Comparison of ENCODE assay signal across 9 mouse cellular contexts in the genomic region with DNA sequence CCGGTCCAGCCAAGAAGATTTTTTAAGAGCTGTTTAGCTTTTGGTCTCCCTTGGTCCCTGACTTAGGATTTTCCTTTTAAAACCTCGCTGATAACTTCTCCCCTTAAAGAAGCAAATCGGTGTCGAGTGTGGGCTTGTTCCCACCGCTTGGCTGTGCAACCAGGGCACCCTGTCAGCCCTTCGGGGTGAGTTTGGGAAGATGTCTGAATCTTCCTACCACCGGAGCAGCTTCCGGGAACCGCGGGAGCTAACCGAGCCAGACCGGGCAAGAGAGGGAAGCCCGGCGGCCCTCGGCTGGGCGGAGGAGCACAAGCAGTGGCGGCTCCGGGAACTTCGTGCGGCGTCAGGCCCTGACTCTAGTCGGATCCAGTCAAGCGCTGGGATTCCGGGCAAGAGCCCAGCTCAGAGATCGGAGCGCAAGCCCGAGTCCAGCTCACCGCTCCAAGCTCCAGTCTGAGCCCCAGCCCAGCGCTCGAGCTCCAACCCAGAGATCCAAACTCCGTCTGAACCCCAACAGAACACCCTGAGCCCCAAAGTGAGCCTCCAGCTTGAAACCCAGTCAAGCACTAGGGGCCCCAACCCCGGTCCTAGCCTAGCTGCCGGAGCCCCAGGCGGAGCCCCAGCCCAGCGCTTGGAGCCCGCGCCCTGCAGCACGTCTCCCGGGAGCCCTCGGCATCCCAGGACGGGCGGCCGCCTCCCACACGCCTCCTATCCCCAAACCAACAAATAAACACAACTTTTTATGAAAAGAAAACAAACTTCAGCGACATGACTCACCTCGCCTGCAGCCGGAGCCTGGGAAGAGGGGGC. TPM values are rescaled to one million over a fixed set of nuclear protein-coding genes. Genes with fewer than 3 reads are reported as not detected.
A peak's percentile ranks its signal among the peaks of the same experiment; 100 is the strongest.
DNase-seq lines count a peak whose midpoint lies in the region; ATAC-seq and TF ChIP-seq lines count a peak whose summit lies in the region.
"Had no signal": no experiment of that assay in that cellular context is flagged by ENCODE, and none has a peak within 500 bp of the region (broad histone marks: within the 10 kb centered on the region; RNA-seq: fewer than 3 reads in every experiment).

No protein-coding gene starts in this region.

- peak overlapping the region; percentile 91 for H3K4me2 ChIP-seq in intestine, embryonic 15.5 days (replicated peaks)
- H3K4me2 ChIP-seq in limb, embryonic 11.5 days (ENCODE audit: low read depth, severe bottlenecking): peak overlapping the region; percentile 54
- peak overlapping the region; percentile 63 for H3K4me2 ChIP-seq in midbrain, embryonic 11.5 days
- H3K4me2 ChIP-seq in stomach, embryonic 14.5 days (replicated peaks; ENCODE audit: low read depth, low read length): peak overlapping the region; percentile 66

- H3K4me3 ChIP-seq in testis, adult 2 months (ENCODE audit: control insufficient read depth, low read depth, low read length): peak overlapping the region; percentile 66
- peak overlapping the region; percentile 79 for H3K4me3 ChIP-seq in intestine, embryonic 15.5 days (replicated peaks)
- H3K4me3 ChIP-seq in limb, embryonic 11.5 days (ENCODE audit: low read depth, low read length): peak overlapping the region; percentile 98
- H3K4me3 ChIP-seq in midbrain, embryonic 11.5 days (ENCODE audit: low read depth, low read length): peak overlapping the region; percentile 80
- H3K4me3 ChIP-seq in stomach, embryonic 14.5 days (ENCODE audit: low read depth, low read length): peak overlapping the region; percentile 87

- H3K27me3 ChIP-seq in testis, adult 2 months (ENCODE audit: control insufficient read depth, insufficient read depth, low read length): peaks cover 5% of the 10 kb centered on the region
- no peaks in the 10 kb centered on the region for H3K27me3 ChIP-seq in intestine, embryonic 15.5 days (replicated peaks)
- no peaks in the 10 kb centered on the region for H3K27me3 ChIP-seq in limb, embryonic 11.5 days (ENCODE audit: control insufficient read depth, insufficient read depth, low read length)
- H3K27me3 ChIP-seq in midbrain, embryonic 11.5 days (ENCODE audit: control insufficient read depth, insufficient read depth, low read length): no peaks in the 10 kb centered on the region
- no peaks in the 10 kb centered on the region for H3K27me3 ChIP-seq in stomach, embryonic 14.5 days (ENCODE audit: control insufficient read depth, insufficient read depth, low read length)

- no peak for TF ChIP-seq POLR2A in testis, adult 2 months (IDR thresholded peaks at IDR 0.05; ENCODE audit: control insufficient read depth, low read depth, low read length)

- peak overlapping the region; percentile 90 for H3K9ac ChIP-seq in intestine, embryonic 15.5 days
- peak overlapping the region; percentile 99 for H3K9ac ChIP-seq in limb, embryonic 11.5 days (ENCODE audit: low read length)
- peak overlapping the region; percentile 96 for H3K9ac ChIP-seq in midbrain, embryonic 11.5 days (ENCODE audit: low read length)
- H3K9ac ChIP-seq in stomach, embryonic 14.5 days (replicated peaks; ENCODE audit: low read depth, low read length): peak overlapping the region; percentile 98

- no peak for TF ChIP-seq CTCF in testis, adult 2 months (IDR thresholded peaks at IDR 0.05; ENCODE audit: control insufficient read depth, insufficient read depth, insufficient replicate concordance, low read depth, low read length)

- H3K4me1 ChIP-seq in testis, adult 2 months (ENCODE audit: control insufficient read depth, insufficient read depth, low read length): peaks cover 13% of the 10 kb centered on the region
- H3K4me1 ChIP-seq in intestine, embryonic 15.5 days (replicated peaks): 0 out of 2 replicates have a peak, but pooled peaks cover 2% of the 10 kb centered on the region
- peaks cover 11% of the 10 kb centered on the region for H3K4me1 ChIP-seq in limb, embryonic 11.5 days (ENCODE audit: control insufficient read depth, insufficient read depth, low read length)
- H3K4me1 ChIP-seq in midbrain, embryonic 11.5 days (ENCODE audit: control insufficient read depth, insufficient read depth, low read length): peaks cover 35% of the 10 kb centered on the region
- H3K4me1 ChIP-seq in stomach, embryonic 14.5 days (ENCODE audit: control insufficient read depth, insufficient read depth, low read length): peaks cover 12% of the 10 kb centered on the region; the same call in 1 of the 2 replicates

- ATAC-seq in intestine, embryonic 15.5 days: peak; percentile 92
- peak; percentile 67 for ATAC-seq in limb, embryonic 11.5 days (ENCODE audit: insufficient number of reproducible peaks, low FRiP score, low TSS enrichment, low read depth)
- peak; percentile 76 for ATAC-seq in midbrain, embryonic 11.5 days (ENCODE audit: low FRiP score)
- ATAC-seq in stomach, embryonic 14.5 days (ENCODE audit: insufficient number of reproducible peaks, insufficient read depth, low FRiP score, low read depth): peak; percentile 86

- no peaks in the 10 kb centered on the region for H3K36me3 ChIP-seq in testis, adult 2 months (ENCODE audit: control insufficient read depth, insufficient read depth, low read length)
- no peaks in the 10 kb centered on the region for H3K36me3 ChIP-seq in intestine, embryonic 15.5 days
- no peaks in the 10 kb centered on the region for H3K36me3 ChIP-seq in limb, embryonic 11.5 days (ENCODE audit: control insufficient read depth, insufficient read depth, low read length)
- H3K36me3 ChIP-seq in midbrain, embryonic 11.5 days (ENCODE audit: control insufficient read depth, insufficient read depth, low read length): peaks cover 2% of the 10 kb centered on the region; the same call in 1 of the 2 replicates
- H3K36me3 ChIP-seq in stomach, embryonic 14.5 days (ENCODE audit: control insufficient read depth, insufficient read depth, low read length): no peaks in the 10 kb centered on the region
- H3K36me3 ChIP-seq: G1E had no signal

- H3K9me3 ChIP-seq in intestine, embryonic 15.5 days: no peaks in the 10 kb centered on the region
- H3K9me3 ChIP-seq in limb, embryonic 11.5 days (ENCODE audit: control insufficient read depth, low read length): no peaks in the 10 kb centered on the region
- no peaks in the 10 kb centered on the region for H3K9me3 ChIP-seq in midbrain, embryonic 11.5 days (ENCODE audit: control insufficient read depth, low read length)
- H3K9me3 ChIP-seq in stomach, embryonic 14.5 days (ENCODE audit: control insufficient read depth, low read depth, low read length): no peaks in the 10 kb centered on the region
- H3K9me3 ChIP-seq: G1E had no signal

- DNase-seq in testis, postnatal 14 days (ENCODE audit: low spot score): no peak
- DNase-seq in embryo, embryonic 10 days (ENCODE audit: low spot score): peak; percentile 75
- peak; percentile 72 to 86 for DNase-seq in gastrocnemius, postnatal 4 days (ENCODE audit: low spot score in 2 of 2)
- DNase-seq in limb, embryonic 11.5 days (ENCODE audit: low spot score): peak; percentile 74
- peak; percentile 97 for DNase-seq in midbrain, embryonic 11.5 days (ENCODE audit: low spot score, missing footprints)

- peak overlapping the region; percentile 63 for H3K27ac ChIP-seq in testis, adult 2 months (ENCODE audit: control insufficient read depth, insufficient read depth, low read depth, low read length)
- H3K27ac ChIP-seq in intestine, embryonic 15.5 days: peak overlapping the region; percentile 91
- H3K27ac ChIP-seq in limb, embryonic 11.5 days (replicated peaks; ENCODE audit: low read depth, low read length): peak overlapping the region; percentile 95
- H3K27ac ChIP-seq in midbrain, embryonic 11.5 days (ENCODE audit: low read depth, low read length): peak overlapping the region; percentile 91
- peak overlapping the region; percentile 91 for H3K27ac ChIP-seq in stomach, embryonic 14.5 days (ENCODE audit: low read length)

- under 1% methylated on average over 47 of the region's 47 CpGs for WGBS in intestine, embryonic 15.5 days
- WGBS in limb, embryonic 11.5 days: under 1% methylated on average over 47 of the region's 47 CpGs
- WGBS in midbrain, embryonic 11.5 days: under 1% methylated on average over 47 of the region's 47 CpGs
- under 1% methylated on average over 47 of the region's 47 CpGs for WGBS in stomach, embryonic 14.5 days

RNA-seq across cellular contexts. Expression of a gene that starts 0.8 kb away (rescaled TPM):
- polyA plus RNA-seq in testis, adult 2 months (2012; rRNA removed): 2.7 and 3.3 TPM in 2 replicates
- 10 to 100 TPM; 26.2 to 30.3 TPM for total RNA-seq in gastrocnemius, postnatal 4 days (2021)
- 9.8 and 10.3 TPM in 2 replicates for polyA plus RNA-seq in intestine, embryonic 15.5 days (2015; fragmentation: Nextera tagmentation; extraction: Ambion mirVana)
- 39.3 and 41.9 TPM in 2 replicates for polyA plus RNA-seq in limb, embryonic 11.5 days (2014; fragmentation: Nextera tagmentation; extraction: Ambion mirVana)
- polyA plus RNA-seq in midbrain, embryonic 11.5 days (2014; fragmentation: Nextera tagmentation; extraction: Ambion mirVana): 37.8 and 44.7 TPM in 2 replicates
- 19.5 and 20.2 TPM in 2 replicates for polyA plus RNA-seq in stomach, embryonic 14.5 days (2014; fragmentation: Nextera tagmentation; extraction: Ambion mirVana)
- total RNA-seq: G1E had no signal
- polyA plus RNA-seq: G1E had no signal
